Mouse (Mus musculus) midbrain, embryonic 14.5 days (tissue): ENCODE data around the gene Piga. TPM values are rescaled to one million over a fixed set of nuclear protein-coding genes. Genes with fewer than 3 reads are reported as not detected.
A peak's percentile ranks its signal among the peaks of the same experiment; 100 is the strongest.

Experiments
- ATAC-seq: fragments of 200-750 bp; cut with Nextera tagmentation; 2 replicates; pipeline ENCODE4 v1.8.0; 2017; ENCODE audit warnings: moderate number of reproducible peaks, moderate library complexity; ENCODE audit not compliant: low FRiP score, low TSS enrichment
- DNase-seq: peaks from one replicate; pipeline ENCODE4 v3.0.0-alpha.2; 2015
- H3K27ac ChIP-seq: fragments of 300-500 bp; sonication (generic); replicated peaks from 2 replicates; pipeline ENCODE4 v1.5.1; 2014; ENCODE audit warnings: mild to moderate bottlenecking, low read depth, low read length, moderate library complexity
- H3K27me3 ChIP-seq: fragments of 300-500 bp; sonication (generic); 2 replicates; pipeline ENCODE4 v1.6.1; 2014; ENCODE audit warnings: low read length, control low read depth, mixed read lengths; ENCODE audit not compliant: control insufficient read depth, insufficient read depth
- H3K36me3 ChIP-seq: fragments of 300-500 bp; sonication (generic); 2 replicates; pipeline ENCODE4 v1.6.1; 2014; ENCODE audit warnings: low read length, control low read depth; ENCODE audit not compliant: control insufficient read depth, insufficient read depth
- H3K4me1 ChIP-seq: fragments of 300-500 bp; sonication (generic); 2 replicates; pipeline ENCODE4 v1.6.1; 2014; ENCODE audit warnings: mild to moderate bottlenecking, antibody characterized with exemption, low read length, control low read depth; ENCODE audit not compliant: control insufficient read depth, insufficient read depth
- H3K4me2 ChIP-seq: fragments of 300-500 bp; sonication (generic); 2 replicates; pipeline ENCODE4 v1.6.1; 2014; ENCODE audit warnings: mild to moderate bottlenecking, low read length, moderate library complexity
- H3K4me3 ChIP-seq: fragments of 300-500 bp; sonication (generic); replicated peaks from 2 replicates; pipeline ENCODE4 v1.5.1; 2014; ENCODE audit warnings: low read depth, low read length
- H3K9ac ChIP-seq: fragments of 300-500 bp; sonication (generic); replicated peaks from 2 replicates; pipeline ENCODE4 v1.6.1; 2014; ENCODE audit warnings: mild to moderate bottlenecking, low read length, moderate library complexity
- H3K9me3 ChIP-seq: fragments of 300-500 bp; sonication (generic); 2 replicates; pipeline ENCODE4 v1.6.1; 2016; ENCODE audit warnings: low read length, control low read depth, mixed read lengths; ENCODE audit not compliant: control insufficient read depth
- WGBS: fragments of 180-500 bp; shearing (Covaris S2); extraction: QIAGEN DNeasy Blood & Tissue Kit; methylation state at CpG from one replicate; pipeline ENCODE4 v1.1.7; 2014; 5-methylcytosine and 5-hydroxymethylcytosine counted together
- polyA plus RNA-seq: library from polyadenylated mRNA; unstranded; fragments of >200 nt; fragmentation: Nextera tagmentation; extraction: Ambion mirVana; gene quantifications from 2 replicates; pipeline ENCODE4 v1.2.1, GENCODE M21; 2014

The Piga gene
- 3.6 and 5.9 TPM in 2 replicates for polyA plus RNA-seq

DNA sequence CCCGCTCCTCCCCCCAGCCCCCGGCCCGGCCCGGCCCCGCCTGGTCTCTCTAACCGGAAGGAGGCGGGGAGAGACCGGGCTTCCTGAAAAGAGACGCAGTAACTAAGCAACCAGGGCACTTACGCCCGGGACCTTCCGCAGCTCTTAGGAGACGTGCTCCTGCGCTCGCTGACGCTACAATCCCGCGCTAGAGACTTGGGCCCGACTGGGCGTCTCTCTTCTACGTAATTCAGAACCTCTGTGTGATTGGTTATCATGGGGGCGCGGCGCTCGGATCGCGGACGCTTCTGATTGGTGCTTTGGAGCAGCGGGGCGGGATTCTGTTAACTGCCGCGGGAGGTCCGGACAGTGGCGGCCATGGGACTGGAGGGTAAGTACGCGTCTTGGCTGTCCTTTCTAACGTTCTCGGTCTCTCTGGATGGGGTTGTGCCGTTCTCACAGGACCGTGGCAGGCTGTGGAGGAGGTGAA is at the start of gene Piga:
Gene Piga, plus strand, starts transcription at position 317 of the 469 bp plus-strand sequence.
- DNase-seq (peak; percentile 95), ATAC-seq (peak; percentile 99)
- Histone ChIP-seq H3K27ac (peak within 1 kb of the TSS; percentile 37; the same call in 1 of the 2 replicates), H3K4me1 (peaks cover 3% of the 10 kb centered on the region; the same call in 1 of the 2 replicates), H3K4me3 (peak within 1 kb of the TSS; percentile 49), H3K27me3 (no peaks in the 10 kb centered on the region), H3K36me3 (no peaks in the 10 kb centered on the region), H3K4me2 (peak within 1 kb of the TSS; percentile 59), H3K9ac (peak within 1 kb of the TSS; percentile 55), H3K9me3 (no peaks in the 10 kb centered on the region)
- WGBS, result 29% methylated on average over 40 of the region's 40 CpGs

DNA sequence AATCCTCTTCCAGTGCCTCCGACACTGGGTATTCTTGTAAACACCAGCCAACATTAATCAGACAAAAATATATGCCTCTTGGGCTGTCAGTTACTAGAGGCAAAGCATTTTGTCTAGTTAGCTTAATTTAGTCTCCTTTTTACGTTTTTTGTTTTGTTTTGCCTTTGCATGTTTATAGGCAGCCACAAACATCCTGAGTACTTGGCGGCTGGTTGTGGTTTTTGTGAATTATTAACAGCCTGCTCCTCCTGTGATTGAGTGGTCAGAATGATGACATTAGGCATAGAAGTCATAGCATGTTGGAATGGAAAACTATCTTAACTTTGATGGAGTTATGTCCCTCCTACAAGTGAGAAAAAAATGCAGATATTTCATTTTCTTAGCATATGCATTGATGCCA is 49.0 kb upstream of the Piga start:
- no peak for ATAC-seq
- Histone ChIP-seq H3K27ac (no peak overlapping the region), H3K9me3 (no peaks in the 10 kb centered on the region), H3K36me3 (no peaks in the 10 kb centered on the region), H3K4me2 (no peak overlapping the region), H3K27me3 (no peaks in the 10 kb centered on the region), H3K9ac (no peak overlapping the region), H3K4me3 (no peak overlapping the region), H3K4me1 (no peaks in the 10 kb centered on the region)
- WGBS, result 88% methylated on average over 3 of the region's 3 CpGs
- DNase-seq, result no peak

DNA sequence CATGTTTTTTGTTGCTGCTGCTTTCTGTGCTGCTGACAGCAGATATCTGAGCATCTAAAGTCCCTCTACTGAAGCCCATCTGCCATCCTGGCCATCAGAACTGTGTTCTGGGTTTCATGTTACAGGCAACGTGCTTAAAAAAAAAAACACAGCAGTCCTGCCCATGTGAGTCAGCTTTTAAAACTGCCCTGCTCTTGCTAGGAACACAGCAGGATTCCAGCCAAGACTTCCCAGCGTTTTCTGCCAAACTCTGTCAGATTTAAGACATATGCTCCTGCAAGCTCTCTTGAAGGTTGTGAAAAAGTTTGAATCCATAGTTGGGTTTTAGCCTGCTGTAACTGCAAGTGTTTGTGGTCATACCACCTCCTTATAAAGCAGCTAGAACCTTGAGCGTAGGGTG is 46.5 kb upstream of the Piga start, which contains the start of gene Vegfd:
Gene Vegfd, plus strand, starts transcription at position 298 of the 400 bp plus-strand sequence.
- Histone ChIP-seq H3K27me3 (no peaks in the 10 kb centered on the region), H3K9me3 (no peaks in the 10 kb centered on the region), H3K4me1 (no peaks in the 10 kb centered on the region), H3K27ac (no peak within 1 kb of the TSS), H3K4me3 (no peak within 1 kb of the TSS), H3K36me3 (no peaks in the 10 kb centered on the region), H3K9ac (no peak within 1 kb of the TSS), H3K4me2 (no peak within 1 kb of the TSS)
- DNase-seq (no peak), ATAC-seq (no peak)
- 37% methylated on average over 3 of the region's 3 CpGs for WGBS

DNA sequence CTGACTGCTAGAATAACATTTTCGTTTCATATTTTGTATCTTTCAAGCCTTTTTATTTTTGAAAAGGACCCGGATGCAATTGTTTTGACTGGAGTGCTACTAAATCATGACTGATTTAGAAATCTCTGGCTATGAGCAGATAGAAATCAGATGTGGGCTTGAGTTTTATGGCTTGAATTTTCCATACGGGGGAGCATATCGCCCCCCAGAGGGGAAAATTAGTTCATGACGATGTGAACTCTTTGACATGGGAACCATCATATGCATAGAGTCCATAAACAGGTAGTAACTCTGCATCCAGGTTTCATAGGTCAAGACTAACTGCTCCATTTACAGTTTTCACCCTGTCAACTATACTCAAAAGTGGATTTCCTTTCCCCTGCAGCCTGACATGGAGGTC is 45.0 kb upstream of the Piga start:
- WGBS, result 60% methylated on average over 5 of the region's 5 CpGs
- H3K9ac ChIP-seq, result no peak overlapping the region

DNA sequence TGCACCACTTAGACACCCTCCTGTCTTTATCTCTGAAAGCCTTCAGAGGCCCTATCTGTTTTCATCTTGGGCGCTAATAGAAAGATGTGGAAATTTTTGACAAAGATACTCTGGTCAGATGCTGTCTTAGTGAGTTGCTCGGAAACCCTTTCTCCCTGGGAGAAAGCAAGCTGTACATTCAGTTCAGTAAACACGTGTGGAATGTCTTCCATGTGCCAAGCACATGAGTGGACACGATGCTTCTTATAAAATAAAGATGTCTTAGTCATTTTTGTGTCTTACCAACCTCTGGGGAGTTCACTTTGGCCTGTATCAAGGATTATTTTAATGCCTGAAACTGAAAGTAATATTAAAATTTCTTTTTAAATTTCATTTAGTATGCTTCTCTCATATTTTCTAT is 39.9 kb upstream of the Piga start:
- 85% methylated on average over 4 of the region's 4 CpGs for WGBS
- Histone ChIP-seq H3K4me2 (no peak overlapping the region), H3K9ac (no peak overlapping the region), H3K36me3 (no peaks in the 10 kb centered on the region), H3K27me3 (no peaks in the 10 kb centered on the region), H3K27ac (no peak overlapping the region), H3K4me3 (no peak overlapping the region), H3K9me3 (no peaks in the 10 kb centered on the region), H3K4me1 (no peaks in the 10 kb centered on the region)
- no peak for DNase-seq
- ATAC-seq, result no peak

More for the DNA sequence above, 45.0 kb upstream of the Piga start:
- H3K27me3 ChIP-seq, result no peaks in the 10 kb centered on the region
- ATAC-seq (no peak), DNase-seq (no peak)
- no peak overlapping the region for H3K4me2 ChIP-seq
- no peaks in the 10 kb centered on the region for H3K4me1 ChIP-seq
- H3K27ac ChIP-seq, result no peak overlapping the region
- no peak overlapping the region for H3K4me3 ChIP-seq
- no peaks in the 10 kb centered on the region for H3K36me3 ChIP-seq
- no peaks in the 10 kb centered on the region for H3K9me3 ChIP-seq

DNA sequence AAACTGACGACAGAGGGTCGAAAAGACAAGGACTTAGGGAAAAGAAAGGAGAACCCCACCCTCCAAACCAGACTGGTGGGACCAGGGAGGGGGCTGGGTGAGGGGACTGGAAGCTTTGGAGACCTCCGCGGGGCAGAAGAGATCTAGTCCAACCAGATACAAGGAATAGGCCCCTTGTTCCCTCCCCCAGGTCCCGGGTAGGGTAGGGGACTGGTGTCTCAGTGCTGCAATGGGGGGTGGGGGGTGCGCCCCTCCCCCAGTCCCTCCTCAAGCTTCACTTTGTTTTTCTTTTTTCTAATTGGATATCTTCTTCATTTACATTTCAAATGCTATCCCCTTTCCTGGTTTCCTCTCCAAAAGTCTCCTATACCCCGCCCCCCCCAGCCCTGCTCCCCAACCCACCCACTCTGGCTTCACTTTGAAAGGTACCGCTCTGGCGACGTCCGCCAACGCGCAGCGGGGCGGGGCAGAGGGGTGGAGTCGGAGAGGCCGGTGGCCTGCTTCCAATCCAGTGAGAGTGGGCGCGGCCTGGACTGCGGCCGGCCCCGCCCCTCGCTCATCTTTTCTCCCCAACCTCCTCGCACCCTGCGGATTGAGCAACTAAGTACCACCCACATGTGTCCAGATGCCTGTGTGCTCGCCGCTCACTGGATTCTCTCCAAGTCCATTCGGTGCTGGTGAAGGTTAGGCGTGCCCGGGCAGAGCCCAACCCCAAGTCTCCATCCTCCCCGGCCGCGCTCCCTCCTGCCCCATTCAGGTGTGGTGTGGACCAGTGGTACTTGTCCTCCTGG is 37.8 kb upstream of the Piga start:
- Histone ChIP-seq H3K27me3 (no peaks in the 10 kb centered on the region), H3K36me3 (no peaks in the 10 kb centered on the region), H3K9ac (peak overlapping the region; percentile 16; the same call in 1 of the 2 replicates), H3K4me1 (no peaks in the 10 kb centered on the region), H3K4me2 (peak overlapping the region; percentile 68), H3K4me3 (peak overlapping the region; percentile 34), H3K9me3 (no peaks in the 10 kb centered on the region), H3K27ac (no peak overlapping the region)
- DNase-seq, result peak; percentile 85
- 24% methylated on average over 32 of the region's 33 CpGs for whole genome bisulfite sequencing
- peak; percentile 98 for ATAC-seq

DNA sequence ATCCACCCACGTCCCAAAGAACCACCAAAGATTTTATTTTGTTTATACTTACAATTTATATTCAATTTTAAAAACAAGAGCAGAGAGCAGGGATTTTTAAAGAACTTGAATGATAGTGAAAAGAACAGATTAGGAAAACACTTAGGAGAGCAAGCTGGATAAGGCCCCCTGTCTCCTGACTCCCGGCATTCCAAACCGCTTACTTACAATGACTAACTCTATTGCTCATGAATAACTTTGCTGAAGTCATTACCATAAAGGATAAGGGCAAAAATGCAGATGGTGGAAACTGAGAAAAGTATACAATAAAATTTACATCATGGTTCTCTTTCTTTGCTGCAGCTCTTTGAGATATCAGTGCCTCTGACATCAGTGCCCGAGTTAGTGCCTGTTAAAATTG is 25.5 kb upstream of the Piga start:
- Histone ChIP-seq H3K9me3 (no peaks in the 10 kb centered on the region), H3K4me3 (no peak overlapping the region), H3K36me3 (no peaks in the 10 kb centered on the region), H3K27ac (no peak overlapping the region), H3K9ac (no peak overlapping the region), H3K27me3 (no peaks in the 10 kb centered on the region), H3K4me2 (no peak overlapping the region), H3K4me1 (no peaks in the 10 kb centered on the region)
- DNase-seq, result no peak
- whole genome bisulfite sequencing, result 70% methylated on average over 4 of the region's 4 CpGs
- ATAC-seq, result no peak

DNA sequence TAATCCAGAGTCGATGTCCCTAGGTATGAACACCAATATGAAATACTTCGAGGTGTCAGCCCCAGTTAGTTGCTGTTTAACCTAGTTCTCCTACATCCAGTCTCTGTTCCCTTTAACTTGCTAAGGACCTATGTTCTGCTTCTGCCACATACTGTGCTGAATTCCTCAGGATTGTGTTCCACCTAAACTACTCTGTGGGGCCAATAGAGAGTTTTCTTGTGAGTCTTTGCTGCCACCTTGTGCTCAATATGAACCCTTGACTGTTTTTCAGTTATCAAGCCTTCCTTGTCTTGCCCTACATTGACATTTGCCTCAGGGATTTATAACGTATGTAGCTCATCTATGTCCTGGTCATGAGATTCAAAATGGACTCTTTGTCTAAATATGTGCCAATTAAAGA is 21.1 kb upstream of the Piga start:
- peak; percentile 24; the same call in 1 of the 2 replicates for ATAC-seq
- peak; percentile 61 for DNase-seq
- Histone ChIP-seq H3K9me3 (no peaks in the 10 kb centered on the region), H3K36me3 (no peaks in the 10 kb centered on the region), H3K4me1 (no peaks in the 10 kb centered on the region), H3K9ac (no peak overlapping the region), H3K4me2 (no peak overlapping the region), H3K27ac (no peak overlapping the region), H3K27me3 (no peaks in the 10 kb centered on the region), H3K4me3 (no peak overlapping the region)
- WGBS, result 63% methylated on average over 3 of the region's 3 CpGs
